Mouse (Mus musculus) MEL (cell line): ENCODE measurements around the gene Fbl. TPM values are rescaled to one million over a fixed set of nuclear protein-coding genes. Genes with fewer than 3 reads are reported as not detected.

ENCODE experiments used
- DNase-seq: peaks from one replicate; pipeline ENCODE4 v3.0.0; 2011; ENCODE audit warnings: low read depth, low spot score
- H3K27ac ChIP-seq: 2 replicates; pipeline ENCODE4 v1.5.1; 2012; ENCODE audit warnings: low read depth, mild to moderate bottlenecking, control low read depth, low read length, moderate library complexity; ENCODE audit not compliant: control insufficient read depth
- H3K27me3 ChIP-seq, 2 experiments: fragments of 150-350 bp in 1 of 2; sonication (generic) in 1 of 2; 2 replicates each; pipeline ENCODE4 v1.6.1; 2012; ENCODE audit warnings: low read length in 2 of 2, mild to moderate bottlenecking in 2 of 2, improper control_type of control experiment in 1 of 2, moderate library complexity in 1 of 2; ENCODE audit not compliant: insufficient read depth in 2 of 2, control insufficient read depth in 1 of 2
- H3K36me3 ChIP-seq, 2 experiments: 2 replicates each; pipeline ENCODE4 v1.6.1; 2012 to 2014; ENCODE audit warnings: low read length in 2 of 2, improper control_type of control experiment in 1 of 2, inconsistent platforms in 1 of 2, mild to moderate bottlenecking in 1 of 2; ENCODE audit not compliant: insufficient read depth in 2 of 2, control insufficient read depth in 1 of 2
- H3K4me1 ChIP-seq, 2 experiments: fragments of 150-350 bp in 1 of 2; sonication (generic) in 1 of 2; 2 replicates each; pipeline ENCODE4 v1.6.1; 2012; ENCODE audit warnings: low read length in 2 of 2, improper control_type of control experiment in 1 of 2, mild to moderate bottlenecking in 1 of 2; ENCODE audit not compliant: insufficient read depth in 2 of 2, control insufficient read depth in 1 of 2
- H3K4me3 ChIP-seq, 2 experiments: fragments of 150-350 bp in 1 of 2; sonication (generic) in 1 of 2; 2 replicates each; pipeline ENCODE4 v1.5.1; 2012; ENCODE audit warnings: low read depth in 2 of 2, low read length in 2 of 2, mild to moderate bottlenecking in 2 of 2, moderate library complexity in 2 of 2, control low read depth in 1 of 2, improper control_type of control experiment in 1 of 2; ENCODE audit not compliant: control insufficient read depth in 1 of 2, insufficient read depth in 1 of 2
- H3K79me2 ChIP-seq: 2 replicates; pipeline ENCODE4 v1.6.1; 2012; ENCODE audit warnings: mild to moderate bottlenecking, low read length, moderate library complexity; ENCODE audit not compliant: control insufficient read depth, poor library complexity, insufficient read depth
- H3K9ac ChIP-seq: 2 replicates; pipeline ENCODE4 v1.6.1; 2012; ENCODE audit warnings: low read depth, mild to moderate bottlenecking, control low read depth, low read length, moderate library complexity; ENCODE audit not compliant: control insufficient read depth, poor library complexity, severe bottlenecking
- H3K9me3 ChIP-seq: fragments of 150-350 bp; sonication (generic); replicated peaks from 2 replicates; pipeline ENCODE4 v1.6.1; 2012; ENCODE audit warnings: mild to moderate bottlenecking, low read length, improper control_type of control experiment, moderate library complexity; ENCODE audit not compliant: insufficient read depth
- CHD2 ChIP-seq: IDR thresholded peaks from 2 replicates; pipeline ENCODE4 v1.6.1; 2011; ENCODE audit warnings: low read length, improper control_type of control experiment
- CTCF ChIP-seq, 3 experiments: IDR thresholded peaks in 2 of 3; conservative IDR thresholded peaks in 1 of 3; 2 replicates each; pipeline ENCODE4 v1.5.1; 2011 to 2012; ENCODE audit warnings: low read length in 3 of 3, low read depth in 2 of 3, mild to moderate bottlenecking in 2 of 3, improper control_type of control experiment in 1 of 3, inconsistent platforms in 1 of 3, mixed read lengths in 1 of 3, moderate library complexity in 1 of 3; ENCODE audit not compliant: control insufficient read depth in 1 of 3, insufficient read depth in 1 of 3, poor library complexity in 1 of 3, severe bottlenecking in 1 of 3
- ETS1 ChIP-seq: IDR thresholded peaks from 2 replicates; pipeline ENCODE4 v1.6.1; 2012; ENCODE audit warnings: low read depth, mild to moderate bottlenecking, inconsistent platforms, low read length, improper control_type of control experiment, moderate library complexity
- MAFK ChIP-seq: IDR thresholded peaks from 2 replicates; pipeline ENCODE4 v1.6.1; 2011; ENCODE audit warnings: low read depth, mild to moderate bottlenecking, low read length, improper control_type of control experiment, borderline replicate concordance
- MAZ ChIP-seq: IDR thresholded peaks from 2 replicates; pipeline ENCODE4 v1.6.1; 2012; ENCODE audit warnings: low read depth, mild to moderate bottlenecking, inconsistent platforms, low read length, improper control_type of control experiment
- MYB ChIP-seq: IDR thresholded peaks from 2 replicates; pipeline ENCODE4 v1.6.1; 2011; ENCODE audit warnings: mild to moderate bottlenecking, low read depth, low read length, improper control_type of control experiment
- MYC ChIP-seq: IDR thresholded peaks from 2 replicates; pipeline ENCODE4 v1.6.1; 2011; ENCODE audit warnings: low read depth, mild to moderate bottlenecking, low read length, improper control_type of control experiment, moderate library complexity
- NRF1 ChIP-seq: IDR thresholded peaks from 2 replicates; pipeline ENCODE4 v1.6.1; 2014; ENCODE audit warnings: low read depth, mild to moderate bottlenecking, inconsistent platforms, low read length, improper control_type of control experiment, moderate library complexity; ENCODE audit not compliant: poor library complexity, insufficient read depth, severe bottlenecking
- POLR2AphosphoS2 ChIP-seq: IDR thresholded peaks from 2 replicates; pipeline ENCODE4 v1.6.1; 2011; ENCODE audit warnings: low read length, improper control_type of control experiment
- RAD21 ChIP-seq: IDR thresholded peaks from 2 replicates; pipeline ENCODE4 v1.6.1; 2011; ENCODE audit warnings: mild to moderate bottlenecking, low read depth, low read length, improper control_type of control experiment
- RCOR1 ChIP-seq: IDR thresholded peaks from 2 replicates; pipeline ENCODE4 v1.6.1; 2012; ENCODE audit warnings: low read depth, mild to moderate bottlenecking, inconsistent platforms, low read length, improper control_type of control experiment
- SIN3A ChIP-seq: IDR thresholded peaks from 2 replicates; pipeline ENCODE4 v1.6.1; 2012; ENCODE audit warnings: low read length, improper control_type of control experiment, inconsistent platforms
- SMC3 ChIP-seq: IDR thresholded peaks from 2 replicates; pipeline ENCODE4 v1.6.1; 2011; ENCODE audit warnings: low read depth, low read length, improper control_type of control experiment
- TBP ChIP-seq: IDR thresholded peaks from 2 replicates; pipeline ENCODE4 v1.8.0; 2011; ENCODE audit warnings: low read depth, low read length, improper control_type of control experiment
- USF1 ChIP-seq: IDR thresholded peaks from 2 replicates; pipeline ENCODE4 v1.6.1; 2014; ENCODE audit warnings: low read depth, mild to moderate bottlenecking, inconsistent platforms, low read length, improper control_type of control experiment, moderate library complexity
- ZNF384 ChIP-seq: IDR thresholded peaks from 2 replicates; pipeline ENCODE4 v1.6.1; 2012; ENCODE audit warnings: low read depth, mild to moderate bottlenecking, inconsistent platforms, low read length, improper control_type of control experiment
- polyA plus RNA-seq, 2 experiments: library from polyadenylated mRNA; stranded (reverse) in 1 of 2; unstranded in 1 of 2; fragments of >175 nt in 1 of 2; fragments of >200 nt in 1 of 2; gene quantifications; 2 replicates each; pipeline versions ENCODE4 v1.2.1 to v1.2.4; 2012; ENCODE audit warnings: low replicate concordance in 2 of 2, low read depth in 1 of 2; ENCODE audit not compliant: insufficient read length in 2 of 2, insufficient read depth in 1 of 2, missing spikeins in 1 of 2
- total RNA-seq: library from RNA; depleted of rRNA; stranded (reverse); fragments of 300-350 nt; gene quantifications from 2 replicates; pipeline ENCODE4 v1.2.3, GENCODE M21; 2012

Gene Fbl
- total and polyA plus RNA-seq, 3 experiments = 262 to 819 TPM; not detected in 1

GRCm38 (mm10) chr7:28161163-28161749 is 8.3 kb upstream of the Fbl start:
- no peaks in the 10 kb centered on the region for H3K27me3 ChIP-seq
- no peak overlapping the region for H3K4me3 ChIP-seq
- no peaks in the 10 kb centered on the region for H3K79me2 ChIP-seq
- no peak for TF ChIP-seq SIN3A
- no peak for TF ChIP-seq CHD2
- TF ChIP-seq CTCF (IDR thresholded peaks at IDR 0.05 in 2 of 3, conservative IDR thresholded peaks at IDR 0.05 in 1 of 3; ENCODE audit: control insufficient read depth in 1 of 3, insufficient read depth in 1 of 3, low read depth in 2 of 3, low read length in 3 of 3, poor library complexity in 1 of 3, severe bottlenecking in 1 of 3) = no peak
- peak; percentile 24; the same call in 1 of the 2 replicates for TF ChIP-seq USF1
- TF ChIP-seq, all 39 proteins: peak for 1
- H3K9ac ChIP-seq = no peak overlapping the region
- DNase-seq = no peak
- no peaks in the 10 kb centered on the region for H3K9me3 ChIP-seq
- no peak overlapping the region for H3K27ac ChIP-seq
- H3K36me3 ChIP-seq = no peaks in the 10 kb centered on the region
- no peaks in the 10 kb centered on the region for H3K4me1 ChIP-seq

DNA sequence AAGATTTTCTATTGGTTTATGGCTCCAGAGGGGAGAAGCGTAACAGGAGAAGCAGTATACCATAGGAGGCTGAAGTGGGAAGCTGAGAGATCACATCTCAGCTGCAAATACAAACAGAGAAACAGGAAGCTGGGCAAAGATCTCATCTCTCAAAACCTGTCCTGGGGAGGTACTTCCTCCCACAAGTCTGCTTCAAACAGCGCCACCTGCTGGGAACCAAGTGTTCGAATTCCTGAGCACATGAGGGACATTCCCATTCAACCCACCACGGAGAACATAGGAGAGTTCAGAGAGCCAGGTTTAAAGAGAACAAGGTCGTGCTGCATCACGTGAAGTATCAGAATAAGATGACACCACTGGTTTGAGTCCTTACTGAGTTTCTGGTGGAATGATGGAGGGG is 4.1 kb upstream of the Fbl start:
- TF ChIP-seq MAZ (no peak), SMC3 (0 out of 2 replicates have a peak, but pooled peaks have one; percentile 5), MYC (no peak), RAD21 (no peak), POLR2AphosphoS2 (no peak), CTCF (IDR thresholded peaks at IDR 0.05 in 2 of 3, conservative IDR thresholded peaks at IDR 0.05 in 1 of 3; ENCODE audit: control insufficient read depth in 1 of 3, insufficient read depth in 1 of 3, low read depth in 2 of 3, low read length in 3 of 3, poor library complexity in 1 of 3, severe bottlenecking in 1 of 3) (peak; percentile 26 to 53 (median 50)), ZNF384 (no peak), RCOR1 (no peak), MAFK (no peak), NRF1 (no peak), ETS1 (no peak), MYB (no peak), TBP (no peak)
- Histone ChIP-seq H3K36me3 (no peaks in the 10 kb centered on the region; a peak in 1 of 4 replicates), H3K79me2 (peaks cover 12% of the 10 kb centered on the region), H3K9ac (no peak overlapping the region), H3K4me3 (no peak overlapping the region), H3K9me3 (no peaks in the 10 kb centered on the region), H3K4me1 (peaks cover 0 to 6% of the 10 kb centered on the region in 2 experiments; a peak in 2 of 4 replicates), H3K27ac (no peak overlapping the region), H3K27me3 (no peaks in the 10 kb centered on the region)
- peak; percentile 59 for DNase-seq
